Mouse (Mus musculus) splenic B cell, adult 2 months (primary cell): ENCODE measurements at regions not wholly inside any gene's neighbourhood (a gene's known extent, or its start where the extent isn't known, plus 50 kb on each side); places are given as distances from the start of the nearest gene placed in this dataset.
A peak's percentile ranks its signal among the peaks of the same experiment; 100 is the strongest.

Source experiments
- DNase-seq: peaks from one replicate; pipeline ENCODE4 v3.0.0-alpha.2; 2011; ENCODE audit warnings: low read depth, low spot score
- H3K27me3 ChIP-seq: 2 replicates; pipeline ENCODE4 v1.6.1; 2012; ENCODE audit warnings: mild to moderate bottlenecking, low read length, moderate library complexity, mixed read lengths; ENCODE audit not compliant: control insufficient read depth, poor library complexity, insufficient read depth, severe bottlenecking
- H3K36me3 ChIP-seq: 2 replicates; pipeline ENCODE4 v1.6.1; 2012; ENCODE audit warnings: mild to moderate bottlenecking, low read length, moderate library complexity, mixed read lengths; ENCODE audit not compliant: control insufficient read depth, poor library complexity, insufficient read depth, severe bottlenecking

- Histone ChIP-seq H3K27me3 (no peaks in the 10 kb centered on the region), H3K36me3 (no peaks in the 10 kb centered on the region)
- no peak for DNase-seq
Measured at GRCm38 (mm10) chr11:54195954-54196353, 53.5 kb downstream of the Csf2 start.

DNA sequence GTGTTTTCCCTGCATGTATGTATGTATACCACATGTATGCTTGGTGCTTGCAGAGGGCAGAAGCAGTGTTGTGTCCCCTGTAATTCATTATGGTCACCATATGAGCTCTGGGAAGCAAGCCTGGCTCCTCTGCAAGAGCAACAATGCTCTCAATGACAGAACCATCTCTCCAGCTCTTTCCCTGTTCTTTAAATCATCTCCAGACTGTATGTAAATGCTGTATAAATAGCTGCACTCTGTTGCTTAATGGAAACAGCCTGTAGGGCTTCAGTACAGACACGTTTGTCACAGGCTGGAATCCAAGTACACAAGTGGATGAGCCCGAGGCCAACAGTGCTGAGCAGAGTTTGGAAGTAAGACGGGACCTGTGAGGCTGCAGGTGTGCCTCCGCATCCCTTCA lies 54.7 kb downstream of the Csf2 start:
- DNase-seq, result no peak
- Histone ChIP-seq H3K36me3 (no peaks in the 10 kb centered on the region), H3K27me3 (no peaks in the 10 kb centered on the region)

DNA sequence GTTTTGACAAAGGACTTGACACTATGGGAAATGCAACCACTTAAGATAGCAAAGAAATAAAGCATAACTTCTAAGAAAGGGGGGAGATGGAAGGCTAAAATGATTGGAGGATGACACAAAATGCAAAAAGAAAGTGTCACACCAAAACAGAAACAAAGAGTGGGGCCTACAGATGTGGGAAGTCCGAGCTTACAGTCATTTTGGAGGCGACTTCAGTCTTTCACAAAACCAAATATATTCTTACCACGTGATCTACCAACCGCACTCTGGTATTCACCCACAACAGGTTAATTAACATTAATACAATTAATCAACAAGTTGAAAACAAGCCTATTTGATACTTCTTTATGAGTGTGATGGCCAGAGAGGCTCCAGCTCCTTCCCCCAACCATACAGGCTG lies 57.2 kb downstream of the Csf2 start:
- Histone ChIP-seq H3K27me3 (no peaks in the 10 kb centered on the region), H3K36me3 (no peaks in the 10 kb centered on the region)
- no peak for DNase-seq

DNA sequence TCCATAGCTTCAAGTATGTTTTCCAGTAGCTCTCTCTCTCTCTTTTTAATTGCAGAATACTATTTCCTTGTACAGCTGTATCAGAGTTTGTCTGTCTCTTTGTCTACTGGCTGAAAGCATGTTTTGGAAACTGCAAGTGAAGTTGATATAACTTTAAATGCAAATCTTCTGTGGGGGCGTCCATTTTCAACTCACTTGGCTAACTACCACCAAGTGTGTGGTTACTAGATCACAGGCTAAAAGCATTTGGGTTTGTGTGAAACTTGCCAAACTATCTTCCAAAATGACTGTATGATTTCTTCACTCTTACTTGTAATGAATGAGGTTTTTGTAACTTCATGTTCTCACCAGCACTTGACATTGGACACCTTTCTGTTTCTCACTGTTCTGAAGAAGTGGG lies 61.6 kb downstream of the Csf2 start:
- no peaks in the 10 kb centered on the region for H3K36me3 ChIP-seq
- H3K27me3 ChIP-seq, result no peaks in the 10 kb centered on the region
- no peak for DNase-seq

GRCm38 (mm10) chr11:54187377-54187776 lies 62.1 kb downstream of the Csf2 start:
- H3K27me3 ChIP-seq, result no peaks in the 10 kb centered on the region
- DNase-seq, result no peak
- no peaks in the 10 kb centered on the region for H3K36me3 ChIP-seq

- no peaks in the 10 kb centered on the region for H3K27me3 ChIP-seq
- no peaks in the 10 kb centered on the region for H3K36me3 ChIP-seq
- no peak for DNase-seq
Measured at GRCm38 (mm10) chr11:54185710-54186325, 63.6 kb downstream of the Csf2 start.

DNA sequence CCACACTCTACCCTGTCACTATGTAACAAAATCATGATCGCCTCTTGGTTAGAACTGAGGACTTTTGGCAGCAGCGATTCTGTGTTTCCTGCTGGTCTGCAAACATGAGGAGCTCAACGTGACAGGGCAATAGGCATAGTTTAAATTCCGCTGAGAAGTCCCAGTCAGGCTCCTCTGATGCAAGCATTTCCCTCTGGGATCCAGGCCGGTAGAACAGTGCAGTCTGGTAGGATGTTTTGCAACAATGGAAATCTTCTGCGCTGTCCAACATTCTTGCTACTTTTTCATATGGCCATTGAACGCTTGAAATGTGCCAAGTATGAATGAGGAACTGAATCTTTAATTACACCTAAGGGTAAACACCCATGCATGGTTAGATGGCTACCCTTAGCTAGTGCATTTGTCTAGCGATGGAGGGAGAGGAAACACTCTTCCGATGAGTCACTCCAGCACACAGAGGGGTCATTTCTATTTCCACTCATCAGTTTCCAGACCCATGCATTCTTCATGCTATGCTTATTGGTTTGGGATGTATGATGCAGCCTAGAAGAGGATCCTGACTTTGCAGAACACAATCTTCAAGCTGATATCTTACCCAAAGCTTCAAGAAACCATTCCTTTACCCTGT lies 67.7 kb downstream of the Csf2 start:
- Histone ChIP-seq H3K27me3 (no peaks in the 10 kb centered on the region), H3K36me3 (no peaks in the 10 kb centered on the region)
- peak; percentile 65 for DNase-seq
